8 mouse cellular contexts compared by ENCODE assay signal in the genomic region with DNA sequence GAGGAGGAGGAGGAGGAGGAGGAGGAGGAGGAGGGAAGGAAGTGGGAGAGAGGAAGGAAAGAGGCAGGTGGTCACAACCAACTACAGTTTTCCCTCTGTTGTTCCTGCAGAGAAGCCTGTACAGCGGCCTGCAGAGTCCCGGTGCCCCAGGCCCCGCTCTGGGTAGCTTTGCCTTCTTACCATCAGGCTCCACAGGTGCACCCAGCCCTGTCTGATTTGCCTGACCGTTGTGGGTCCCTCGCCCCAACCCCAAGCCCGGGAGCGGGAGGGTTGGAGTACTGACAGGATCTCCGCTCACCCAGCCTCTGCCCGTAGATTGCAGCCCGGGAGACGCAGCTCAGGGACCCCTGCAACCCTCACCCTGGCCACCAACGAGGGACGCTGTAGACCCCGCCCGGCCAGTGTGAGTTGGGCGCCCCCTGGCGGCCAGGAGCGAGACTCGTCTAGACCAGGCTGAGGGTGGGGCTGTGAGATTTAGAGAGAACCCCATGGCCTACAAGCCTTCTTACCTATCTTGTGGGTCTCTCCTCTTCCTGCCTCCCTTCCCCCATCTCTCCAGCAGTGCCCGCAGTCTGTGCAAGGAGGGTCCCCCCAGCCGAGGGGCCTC. TPM values are rescaled to one million over a fixed set of nuclear protein-coding genes. Genes with fewer than 3 reads are reported as not detected.
DNase-seq lines count a peak whose midpoint lies in the region; ATAC-seq and TF ChIP-seq lines count a peak whose summit lies in the region.

No protein-coding gene starts in this region.

- TF ChIP-seq EP300 in stomach, postnatal 0 days (optimal IDR thresholded peaks at IDR 0.05) = no peak

- H3K9me3 ChIP-seq in liver, embryonic 13.5 days (replicated peaks) = no peaks in the 10 kb centered on the region
- H3K9me3 ChIP-seq in stomach, postnatal 0 days (ENCODE audit: control insufficient read depth, low read length) = no peaks in the 10 kb centered on the region

- no peaks in the 10 kb centered on the region for H3K36me3 ChIP-seq in kidney, adult 2 months (ENCODE audit: control insufficient read depth, insufficient read depth, low read length)
- H3K36me3 ChIP-seq in liver, embryonic 13.5 days = no peaks in the 10 kb centered on the region
- H3K36me3 ChIP-seq in stomach, postnatal 0 days (ENCODE audit: control insufficient read depth, insufficient read depth, low read length) = no peaks in the 10 kb centered on the region

- 2% methylated on average over 21 of the region's 21 CpGs for WGBS in kidney, adult 2 months
- 1% methylated on average over 21 of the region's 21 CpGs for WGBS in liver, embryonic 13.5 days (ENCODE audit: insufficient replicate concordance)
- WGBS in stomach, postnatal 0 days = 2% methylated on average over 21 of the region's 21 CpGs

- H3K27me3 ChIP-seq in kidney, adult 2 months (replicated peaks; ENCODE audit: control insufficient read depth, insufficient read depth, low read length) = no peaks in the 10 kb centered on the region
- H3K27me3 ChIP-seq in liver, embryonic 13.5 days = peaks cover 29% of the 10 kb centered on the region
- H3K27me3 ChIP-seq in stomach, postnatal 0 days (ENCODE audit: control insufficient read depth, insufficient read depth, low read length) = no peaks in the 10 kb centered on the region; the same call in 1 of the 2 replicates

- no peak overlapping the region for H3K27ac ChIP-seq in kidney, adult 2 months (ENCODE audit: insufficient read depth, low read depth, low read length)
- H3K27ac ChIP-seq in liver, embryonic 13.5 days = no peak overlapping the region
- H3K27ac ChIP-seq in stomach, postnatal 0 days (replicated peaks) = no peak overlapping the region

- peak; percentile 79 for DNase-seq in A20 (ENCODE audit: low read depth, low spot score)
- peak; percentile 84 for DNase-seq in adrenal gland, postnatal 10 days
- DNase-seq in embryo, embryonic 11.5 days (ENCODE audit: low read depth, low spot score) = peak; percentile 59
- peak; percentile 48 to 76 for DNase-seq in heart, adult 18-20 months
- peak; percentile 46 for DNase-seq in kidney, adult 2 months
- DNase-seq in liver, embryonic 13.5 days = peak; percentile 51
- peak; percentile 55 to 76 for DNase-seq in natural killer cell, adult 2 months (ENCODE audit: low spot score in 2 of 2)
- peak; percentile 75 for DNase-seq in stomach, postnatal 0 days (ENCODE audit: low spot score)

- peaks cover 5% of the 10 kb centered on the region; the same call in 1 of the 2 replicates for H3K4me1 ChIP-seq in kidney, adult 2 months (ENCODE audit: control insufficient read depth, insufficient read depth, low read length)
- H3K4me1 ChIP-seq in liver, embryonic 13.5 days (replicated peaks) = peaks cover 45% of the 10 kb centered on the region
- H3K4me1 ChIP-seq in stomach, postnatal 0 days (replicated peaks; ENCODE audit: control insufficient read depth, insufficient read depth) = no peaks in the 10 kb centered on the region

- peak; percentile 56 for ATAC-seq in liver, embryonic 13.5 days (ENCODE audit: low read depth)
- ATAC-seq in stomach, postnatal 0 days (ENCODE audit: low FRiP score, low TSS enrichment) = peak; percentile 82

- no peak overlapping the region for H3K4me3 ChIP-seq in kidney, adult 2 months (ENCODE audit: insufficient read depth, low read depth, low read length)
- H3K4me3 ChIP-seq in liver, embryonic 13.5 days (replicated peaks) = 0 out of 2 replicates have a peak overlapping the region, but pooled peaks have one; percentile 25
- H3K4me3 ChIP-seq in stomach, postnatal 0 days (ENCODE audit: low read depth, low read length) = peak overlapping the region; percentile 13

- TF ChIP-seq POLR2A in kidney, adult 2 months (IDR thresholded peaks at IDR 0.05; ENCODE audit: low read depth, low read length) = no peak

- peak; percentile 80 for TF ChIP-seq CTCF in kidney, adult 2 months (conservative IDR thresholded peaks at IDR 0.05; ENCODE audit: insufficient read depth, insufficient read length, low read depth, low read length)
- TF ChIP-seq CTCF in stomach, postnatal 0 days (IDR thresholded peaks at IDR 0.05; ENCODE audit: low read depth) = peak; percentile 97

- H3K4me2 ChIP-seq in liver, embryonic 13.5 days = peak overlapping the region; percentile 50
- peak overlapping the region; percentile 53 for H3K4me2 ChIP-seq in stomach, postnatal 0 days (replicated peaks; ENCODE audit: low read depth)

- no peak overlapping the region for H3K9ac ChIP-seq in liver, embryonic 13.5 days
- peak overlapping the region; percentile 23; the same call in 1 of the 2 replicates for H3K9ac ChIP-seq in stomach, postnatal 0 days (ENCODE audit: low read length)

RNA-seq across cellular contexts. Expression of a gene that starts 5.5 kb away (rescaled TPM):
- 10 to 100 TPM; 43.1 to 47.0 TPM for total RNA-seq in adrenal gland, postnatal 10 days (2021)
- 100 to 1,000 TPM in 1 of 2 experiments, 10 to 100 TPM in 1; 90.1 to 101 TPM for total RNA-seq in heart, adult 18-20 months (2021)
- polyA plus RNA-seq in kidney, adult 2 months (2012; rRNA removed) = 85.2 and 115 TPM in 2 replicates
- polyA plus RNA-seq in liver, embryonic 13.5 days (2015; fragmentation: Nextera tagmentation; extraction: Ambion mirVana) = 27.8 and 31.4 TPM in 2 replicates
- 38.2 and 40.8 TPM in 2 replicates for polyA plus RNA-seq in stomach, postnatal 0 days (2015; fragmentation: Nextera tagmentation; extraction: Ambion mirVana)

RNA-seq across cellular contexts. Expression of a gene that starts 27.1 kb away (rescaled TPM):
- under 1 TPM; 0.36 to 0.54 TPM for total RNA-seq in adrenal gland, postnatal 10 days (2021)
- total RNA-seq in heart, adult 18-20 months (2021) = under 1 TPM in 1 of 2 experiments, not detected in 1; 0.31 TPM
- 0.10 and 0.16 TPM in 2 replicates for polyA plus RNA-seq in kidney, adult 2 months (2012; rRNA removed)
- polyA plus RNA-seq in liver, embryonic 13.5 days (2015; fragmentation: Nextera tagmentation; extraction: Ambion mirVana) = 0.08 and 0.17 TPM in 2 replicates
- polyA plus RNA-seq in stomach, postnatal 0 days (2015; fragmentation: Nextera tagmentation; extraction: Ambion mirVana) = 0.10 TPM in 1 of 2 replicates, not detected in the other

RNA-seq across cellular contexts. Expression of a gene that starts 27.3 kb away (rescaled TPM):
- 10 to 100 TPM; 45.0 to 48.5 TPM for total RNA-seq in adrenal gland, postnatal 10 days (2021)
- 10 to 100 TPM; 17.6 to 28.5 TPM for total RNA-seq in heart, adult 18-20 months (2021)
- polyA plus RNA-seq in kidney, adult 2 months (2012; rRNA removed) = 107 and 111 TPM in 2 replicates
- polyA plus RNA-seq in liver, embryonic 13.5 days (2015; fragmentation: Nextera tagmentation; extraction: Ambion mirVana) = 25.0 and 25.8 TPM in 2 replicates
- 30.1 and 30.5 TPM in 2 replicates for polyA plus RNA-seq in stomach, postnatal 0 days (2015; fragmentation: Nextera tagmentation; extraction: Ambion mirVana)

RNA-seq across cellular contexts. Expression of a gene that starts 27.7 kb away (rescaled TPM):
- 10 to 100 TPM; 18.0 to 23.9 TPM for total RNA-seq in adrenal gland, postnatal 10 days (2021)
- total RNA-seq in heart, adult 18-20 months (2021) = 10 to 100 TPM; 19.8 to 19.9 TPM
- polyA plus RNA-seq in kidney, adult 2 months (2012; rRNA removed) = 29.9 and 31.9 TPM in 2 replicates
- polyA plus RNA-seq in liver, embryonic 13.5 days (2015; fragmentation: Nextera tagmentation; extraction: Ambion mirVana) = 6.6 and 7.1 TPM in 2 replicates
- 8.9 and 9.8 TPM in 2 replicates for polyA plus RNA-seq in stomach, postnatal 0 days (2015; fragmentation: Nextera tagmentation; extraction: Ambion mirVana)

RNA-seq across cellular contexts. Expression of a gene that starts 35.5 kb away (rescaled TPM):
- 10 to 100 TPM; 15.7 to 16.1 TPM for total RNA-seq in adrenal gland, postnatal 10 days (2021)
- 1 to 10 TPM; 7.5 to 7.9 TPM for total RNA-seq in heart, adult 18-20 months (2021)
- polyA plus RNA-seq in kidney, adult 2 months (2012; rRNA removed) = 13.8 and 14.8 TPM in 2 replicates
- polyA plus RNA-seq in liver, embryonic 13.5 days (2015; fragmentation: Nextera tagmentation; extraction: Ambion mirVana) = 26.2 and 28.5 TPM in 2 replicates
- 31.9 and 33.6 TPM in 2 replicates for polyA plus RNA-seq in stomach, postnatal 0 days (2015; fragmentation: Nextera tagmentation; extraction: Ambion mirVana)
